Mouse (Mus musculus) brain, embryonic 18.5 days (tissue): ENCODE data around the gene Slain1.
"Not testable (repeated sequence)": the region's sequence is repeated elsewhere in the genome, so short reads cannot be mapped to it uniquely, and the experiment has no call there.

ENCODE experiments used
- DNase-seq: peaks from one replicate; pipeline ENCODE4 v3.0.0-alpha.2; 2012; ENCODE audit warnings: low read depth, low spot score

The Slain1 gene

DNA sequence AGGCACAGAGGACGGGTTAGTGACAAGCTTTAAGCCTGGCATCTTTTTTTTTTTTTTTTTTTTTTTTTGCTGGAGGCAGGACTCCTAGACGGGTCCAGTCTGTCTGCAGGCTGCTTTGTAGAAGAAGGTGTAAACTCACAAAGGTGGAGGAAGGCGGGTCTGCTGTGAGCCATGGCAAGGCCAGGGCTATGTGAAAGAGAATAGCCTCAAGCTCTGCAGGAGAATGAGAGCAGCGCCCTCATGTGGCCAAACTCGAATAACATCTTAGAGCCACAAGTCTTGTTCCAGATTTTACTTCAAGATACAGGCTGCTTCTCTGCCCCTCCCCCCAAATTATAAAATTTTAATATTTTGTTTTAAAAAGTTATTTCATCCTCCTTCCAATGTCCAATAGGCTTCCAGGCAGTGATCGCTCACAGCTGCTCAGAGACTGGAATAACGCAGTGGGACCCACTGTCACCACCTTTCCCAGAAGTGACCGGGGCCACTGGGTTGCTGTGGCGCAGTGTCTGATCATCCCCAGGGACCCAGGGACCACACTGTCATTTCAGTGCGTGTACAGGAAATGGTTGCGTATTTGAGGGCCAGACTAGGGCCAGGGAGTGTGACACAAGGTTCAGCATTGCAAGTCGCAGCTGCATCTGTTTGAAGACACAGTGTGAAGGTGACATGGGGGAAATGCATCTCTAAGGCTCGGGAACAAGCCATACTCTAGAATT, 70.8 kb downstream of the Slain1 start:
- no peak for DNase-seq

GRCm38 (mm10) chr14:103723314-103723713, 73.3 kb downstream of the Slain1 start:
- DNase-seq: no peak

GRCm38 (mm10) chr14:103723841-103724240, 73.8 kb downstream of the Slain1 start:
- no peak for DNase-seq

GRCm38 (mm10) chr14:103728506-103728905, 78.5 kb downstream of the Slain1 start:
- DNase-seq: no peak

- no peak for DNase-seq
These were observed 79.1 kb downstream of the Slain1 start for GRCm38 (mm10) chr14:103728951-103729725.

DNA sequence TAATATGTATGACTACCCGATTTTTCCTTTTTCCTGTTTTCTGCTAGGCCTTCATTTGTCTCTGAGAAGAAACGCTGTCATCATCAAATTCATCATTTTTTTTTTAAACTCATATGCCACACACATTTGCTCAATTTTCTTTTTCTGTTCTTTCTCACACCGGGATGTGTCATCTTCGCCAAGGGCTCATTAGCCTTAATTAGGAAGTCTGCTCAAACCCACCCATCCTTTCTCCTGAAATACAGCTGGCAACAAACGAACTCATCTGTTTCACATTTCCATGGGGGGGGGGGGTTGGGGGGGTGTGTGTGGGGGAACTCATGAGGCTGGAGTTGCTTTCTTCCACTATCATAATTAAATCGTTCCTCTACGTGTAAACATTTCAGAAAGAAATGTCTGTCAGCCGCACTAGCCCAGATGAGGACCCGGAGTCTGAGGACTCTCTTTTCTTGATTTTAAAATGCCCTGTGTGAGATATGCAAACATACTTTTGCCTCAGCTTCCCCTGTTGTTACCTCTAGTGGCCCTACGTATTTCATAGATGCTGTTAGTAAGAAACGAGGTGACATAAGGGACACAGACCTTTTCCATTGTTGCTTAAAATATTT, 79.8 kb downstream of the Slain1 start:
- no peak for DNase-seq

DNA sequence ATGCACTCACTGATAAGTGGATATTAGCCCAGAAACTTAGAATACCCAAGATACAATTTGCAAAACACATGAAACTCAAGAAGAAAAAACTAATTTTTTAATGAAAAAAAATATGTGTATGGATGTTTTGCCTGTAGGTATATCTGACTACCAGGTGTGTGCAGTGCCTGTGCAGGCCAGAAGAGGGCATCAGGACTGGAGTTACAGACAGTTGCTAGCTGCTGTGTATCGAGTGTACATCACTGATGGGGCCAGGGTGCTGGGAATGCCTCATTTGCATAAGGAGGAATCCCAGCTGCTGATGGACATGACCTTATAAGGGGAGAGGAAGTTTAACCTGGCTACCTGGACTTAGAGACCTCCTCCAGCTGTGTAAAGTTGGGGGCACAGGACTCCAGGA, 82.6 kb downstream of the Slain1 start:
- no peak for DNase-seq

DNA sequence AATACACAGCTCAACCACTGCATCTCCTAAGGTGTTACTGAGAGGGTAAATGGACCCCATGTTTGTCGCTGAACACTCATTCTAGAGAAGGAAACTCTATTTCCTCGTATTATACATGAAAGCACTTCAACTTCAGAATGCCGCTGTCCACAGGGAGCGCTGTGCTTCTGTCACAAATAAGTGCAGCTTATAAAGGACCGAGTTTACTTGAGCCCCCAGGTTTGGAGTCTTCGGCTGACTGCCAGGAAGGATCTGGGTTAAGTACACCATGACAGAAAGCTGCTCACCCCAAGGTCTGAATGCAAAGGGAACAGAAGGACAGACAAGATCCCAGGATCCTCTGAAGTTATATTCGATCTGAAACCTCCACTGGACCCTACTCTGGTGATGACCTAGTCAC, 91.2 kb downstream of the Slain1 start:
- DNase-seq: no peak

- no peak for DNase-seq
These were observed 92.1 kb downstream of the Slain1 start for GRCm38 (mm10) chr14:103742150-103742549.

GRCm38 (mm10) chr14:103747345-103747744, 97.3 kb downstream of the Slain1 start:
- DNase-seq: no peak

DNA sequence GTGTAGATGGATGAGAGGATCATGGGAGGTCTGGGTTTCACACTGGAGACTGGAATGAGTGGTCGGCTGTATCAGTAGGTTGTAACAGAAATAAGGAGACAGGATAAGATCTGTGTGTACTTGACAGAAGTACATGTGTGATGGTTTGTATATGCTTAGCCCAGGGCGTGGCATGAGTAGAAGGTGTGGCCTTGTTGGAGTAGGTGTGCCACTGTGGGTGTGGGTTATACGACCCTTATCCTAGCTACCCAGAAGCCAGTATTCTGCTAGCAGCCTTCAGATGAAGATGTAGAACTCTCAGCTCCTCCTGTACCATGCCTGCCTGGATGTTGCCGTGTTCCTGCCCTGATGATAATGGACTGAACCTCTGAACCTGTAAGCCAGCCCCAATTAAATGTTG, 100.6 kb downstream of the Slain1 start:
- DNase-seq: not testable (repeated sequence)

DNA sequence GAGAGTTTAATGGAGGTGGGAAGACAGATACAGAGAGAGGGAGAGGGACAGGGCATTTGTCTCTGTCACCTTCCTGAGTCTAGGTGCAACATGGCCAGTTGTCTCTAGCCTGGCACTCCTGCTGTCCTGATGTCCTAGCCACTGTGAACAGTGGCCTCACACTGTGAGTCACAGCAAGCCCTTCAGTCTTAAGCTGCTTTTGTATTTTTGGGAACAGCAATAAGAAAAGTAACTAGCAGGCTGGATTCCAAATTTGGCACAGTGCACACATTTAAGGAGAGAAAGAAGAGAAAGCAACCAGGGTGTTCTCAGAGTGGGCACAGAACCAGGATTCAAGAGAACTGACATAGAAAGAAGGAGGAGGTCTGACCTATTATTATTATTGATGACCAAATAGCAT, 101.4 kb downstream of the Slain1 start:
- DNase-seq: no peak

GRCm38 (mm10) chr14:103752773-103753172, 102.7 kb downstream of the Slain1 start:
- DNase-seq: no peak

- no peak for DNase-seq
These were observed 104.0 kb downstream of the Slain1 start for GRCm38 (mm10) chr14:103754041-103754440.

- DNase-seq: no peak
These were observed 104.4 kb downstream of the Slain1 start for GRCm38 (mm10) chr14:103754465-103754864.
